Mouse (Mus musculus) small intestine, adult 2 months (tissue): ENCODE data around the gene Dcaf10.
"Not testable (repeated sequence)": the region's sequence is repeated elsewhere in the genome, so short reads cannot be mapped to it uniquely, and the experiment has no call there.

Experiments used
- CTCF ChIP-seq: fragments of 200-500 bp; IDR thresholded peaks from 2 replicates; pipeline ENCODE4 v1.5.1; 2012; ENCODE audit warnings: low read depth, mild to moderate bottlenecking, control low read depth, inconsistent platforms, low read length, moderate library complexity, mixed read lengths; ENCODE audit not compliant: insufficient replicate concordance, insufficient read length; ENCODE audit errors: extremely low read depth
- POLR2A ChIP-seq: fragments of 200-500 bp; IDR thresholded peaks from 2 replicates; pipeline ENCODE4 v1.6.1; 2012; ENCODE audit warnings: low read depth, mild to moderate bottlenecking, control low read depth, inconsistent platforms, low read length, moderate library complexity

DNA sequence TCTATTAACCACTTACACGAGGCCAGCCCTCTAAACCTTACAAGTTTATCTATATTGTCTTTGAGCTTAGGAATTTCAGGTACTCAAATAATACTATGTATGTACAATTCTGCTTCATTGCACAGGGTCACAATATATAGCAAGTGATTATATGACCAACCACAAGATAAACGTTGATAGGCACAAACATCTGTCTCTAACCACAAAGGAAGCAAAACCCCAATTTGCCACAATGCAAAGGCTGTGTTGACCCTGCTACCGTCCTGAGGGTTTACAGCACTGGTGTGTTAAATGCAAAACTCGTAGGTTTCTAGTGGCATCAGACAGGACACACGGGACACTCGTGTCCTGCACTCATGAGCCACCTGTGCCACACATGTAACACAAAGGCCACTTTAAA is 54.3 kb downstream of the Dcaf10 start:
- TF ChIP-seq CTCF, POLR2A: not testable (repeated sequence)
